Mouse (Mus musculus) WW6 (cell line): ENCODE measurements around the gene Plekha7.
"Not testable (repeated sequence)": the region's sequence is repeated elsewhere in the genome, so short reads cannot be mapped to it uniquely, and the experiment has no call there.

Experiments
- DNase-seq: peaks from one replicate; pipeline ENCODE4 v3.0.0-alpha.2; 2013; ENCODE audit warnings: low read depth, low spot score

Gene Plekha7

DNA sequence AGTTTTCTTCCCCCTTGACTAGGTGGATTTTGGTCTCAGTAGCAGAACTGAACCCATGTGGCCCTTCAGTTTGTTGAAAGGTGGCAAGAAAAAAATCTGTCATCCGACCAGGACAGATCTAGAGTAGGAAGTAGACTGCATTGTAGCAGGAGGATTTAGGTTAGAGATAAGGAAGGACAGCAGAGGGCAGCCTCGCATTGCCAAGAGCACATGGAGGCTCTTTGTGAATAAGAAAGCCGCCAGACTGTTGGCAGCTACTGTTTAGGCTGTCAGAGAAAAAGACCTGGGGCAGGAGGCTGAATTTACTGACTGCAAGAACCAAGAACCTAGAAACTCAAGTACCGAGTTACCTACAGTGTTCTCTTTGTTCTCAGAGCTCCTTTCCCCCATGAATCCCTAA is 176.8 kb downstream of the Plekha7 start:
- no peak for DNase-seq

DNA sequence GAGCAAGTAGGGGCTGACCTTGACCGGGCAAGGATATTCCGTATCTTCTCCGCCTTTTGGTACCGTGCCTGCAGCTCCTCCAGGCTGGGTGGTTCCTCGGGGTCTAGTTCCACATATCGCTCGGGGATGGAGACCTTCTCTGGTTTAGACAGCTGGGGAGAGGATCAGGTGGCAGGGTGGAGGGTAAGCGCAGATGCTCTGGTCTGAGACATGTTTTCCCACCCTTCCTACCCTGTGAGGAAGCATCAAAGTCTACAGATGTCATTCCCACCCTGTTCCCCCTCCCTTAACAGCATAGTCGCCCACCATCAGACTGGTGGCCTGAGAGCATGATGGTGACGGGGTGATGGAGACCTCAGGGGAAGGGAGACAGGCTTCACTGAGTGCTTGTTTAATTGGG is 178.8 kb downstream of the Plekha7 start:
- DNase-seq, result no peak

DNA sequence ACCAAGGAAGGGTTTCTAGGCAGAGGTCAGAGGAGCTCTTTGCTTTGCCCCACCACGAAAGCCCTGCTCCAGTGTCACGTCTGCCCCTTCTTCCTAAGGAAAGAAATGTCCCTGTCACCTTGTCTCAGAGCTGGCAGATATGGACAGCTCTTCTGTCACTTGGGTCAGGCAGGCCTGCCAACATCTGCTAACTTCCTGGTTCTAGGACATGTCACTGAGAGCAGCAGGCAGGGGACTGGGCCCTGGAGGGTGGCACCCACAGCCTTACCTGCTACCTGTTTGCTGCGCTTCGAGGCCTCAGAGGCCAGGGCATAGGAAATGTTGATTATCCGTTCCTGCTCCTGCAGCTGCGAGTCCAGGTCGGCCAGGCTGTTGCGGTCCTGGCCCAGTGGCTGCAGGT is 179.9 kb downstream of the Plekha7 start:
- DNase-seq, result no peak

DNA sequence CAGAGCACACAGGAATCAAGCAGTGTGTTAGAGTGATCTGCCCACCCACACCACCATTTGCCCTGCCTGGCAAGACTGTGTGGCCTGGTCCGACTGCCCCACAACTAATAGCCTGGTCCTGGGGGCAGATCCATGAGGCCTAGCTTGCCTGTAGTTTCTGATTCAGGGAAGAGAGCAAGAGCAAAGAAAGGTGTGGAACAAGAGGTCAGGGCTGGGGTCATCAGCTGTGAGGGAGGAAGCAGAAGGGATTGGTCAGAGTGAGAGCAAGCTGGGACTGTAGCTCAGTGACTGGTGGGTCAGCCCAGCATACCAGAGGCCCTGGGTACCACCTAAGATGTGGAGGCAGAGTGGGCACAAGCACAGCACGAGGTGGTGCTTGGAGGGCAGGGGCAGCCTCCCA is 181.1 kb downstream of the Plekha7 start:
- no peak for DNase-seq

DNA sequence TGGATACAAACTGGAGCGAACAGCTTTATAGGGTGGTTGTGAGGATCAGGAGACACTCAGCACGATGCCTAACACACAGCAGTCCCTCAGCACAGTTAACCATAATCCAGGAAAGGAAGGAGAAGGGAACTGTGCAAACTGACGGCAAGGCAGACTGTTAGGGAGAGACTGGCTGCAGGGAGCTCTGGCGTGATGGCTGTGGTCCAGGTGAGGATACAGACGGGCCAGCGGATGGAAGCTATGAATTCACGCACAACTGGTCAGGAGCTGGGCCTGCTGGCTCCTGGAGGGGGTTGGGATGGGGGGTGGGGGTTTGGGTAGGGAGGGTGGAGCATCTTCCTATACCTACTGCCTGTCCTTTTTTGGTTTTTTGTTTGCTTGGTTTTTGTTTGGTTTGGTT is 182.5 kb downstream of the Plekha7 start:
- DNase-seq, result no peak

DNA sequence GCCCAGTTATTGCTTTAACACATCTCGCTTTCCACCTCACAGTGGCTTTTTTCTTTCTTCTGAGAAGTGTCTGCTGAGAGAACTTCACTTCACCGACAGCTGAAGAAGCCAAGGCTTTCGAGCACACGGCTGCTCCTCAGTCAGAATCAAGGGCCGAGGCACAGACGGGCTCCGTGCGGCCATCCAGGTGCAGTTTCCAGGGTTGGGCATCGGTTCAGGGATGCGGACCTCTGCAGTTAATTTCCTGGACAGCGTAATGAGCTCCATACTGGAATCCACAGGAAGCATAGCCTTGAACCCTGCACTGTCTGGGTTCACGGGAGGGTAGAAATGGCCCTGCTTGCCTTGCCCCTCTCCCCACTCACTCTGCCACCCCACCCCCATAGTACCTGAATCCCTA is 184.1 kb downstream of the Plekha7 start:
- no peak for DNase-seq

DNA sequence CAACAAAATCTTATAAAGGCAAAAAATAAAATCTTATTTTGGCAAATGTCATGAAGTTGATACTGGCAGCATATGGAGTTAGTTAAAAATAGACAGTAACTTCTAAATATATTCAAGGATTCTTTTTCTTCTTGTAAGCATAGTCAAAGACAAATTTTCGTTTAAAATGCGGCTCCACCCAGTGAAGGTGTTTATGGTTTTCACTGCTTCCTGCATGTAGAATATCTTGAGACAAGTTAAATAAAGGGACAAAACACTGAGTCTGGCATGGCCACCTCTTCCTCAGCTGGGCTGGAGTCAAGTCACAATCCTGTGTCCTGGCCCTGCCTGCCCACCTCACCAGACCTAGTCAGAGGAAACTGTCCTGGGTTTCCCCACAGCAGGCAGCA is 184.6 kb downstream of the Plekha7 start:
- DNase-seq, result no peak

DNA sequence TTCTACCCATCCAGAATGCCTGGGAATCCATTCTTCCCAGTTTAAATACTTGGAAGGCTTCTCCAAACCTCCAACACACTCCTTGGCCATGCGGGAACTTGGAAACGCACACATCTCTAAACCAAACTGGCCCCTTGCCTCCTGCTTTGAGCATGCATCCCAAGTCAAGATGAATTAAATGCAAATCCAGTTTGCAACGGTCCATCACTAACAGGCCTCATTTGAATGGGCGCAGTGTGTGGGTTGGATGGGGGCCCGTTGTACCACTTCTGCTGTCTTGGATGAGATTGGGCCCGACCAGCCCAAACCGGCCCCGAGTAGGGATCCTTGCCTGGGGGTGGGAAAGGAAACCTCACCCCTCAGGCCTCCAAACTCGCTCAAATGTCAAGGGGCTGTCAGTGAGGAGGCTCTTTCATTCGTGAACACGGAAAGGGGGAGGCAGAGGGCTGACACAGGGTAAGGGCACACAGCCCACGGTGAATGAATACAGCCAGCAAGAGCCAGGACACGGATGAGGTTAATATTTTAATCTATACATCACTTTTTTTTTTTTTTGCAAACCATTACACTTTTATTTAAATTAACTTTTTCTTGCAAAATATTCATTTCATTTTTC is 185.1 kb downstream of the Plekha7 start:
- DNase-seq, result no peak

DNA sequence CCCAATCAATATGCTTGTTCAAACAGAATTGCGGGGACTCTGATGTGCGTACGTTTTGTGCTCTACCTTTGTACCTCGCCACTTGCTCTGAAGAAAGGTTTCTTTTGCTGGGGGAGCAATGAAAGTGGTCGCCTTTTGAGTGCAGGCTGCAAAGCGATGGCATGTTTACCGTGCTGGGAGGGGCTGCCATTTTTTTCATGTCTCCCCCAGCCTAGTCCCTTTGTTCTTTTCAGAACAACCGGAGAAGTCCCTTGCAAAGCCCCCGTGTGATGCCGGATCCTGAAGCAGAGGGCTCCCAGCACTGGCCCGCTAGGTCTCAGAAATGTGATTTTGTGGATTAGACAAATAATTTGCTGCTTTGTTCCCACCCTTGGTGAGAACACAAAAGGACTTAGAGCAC is 187.0 kb downstream of the Plekha7 start:
- DNase-seq, result no peak

DNA sequence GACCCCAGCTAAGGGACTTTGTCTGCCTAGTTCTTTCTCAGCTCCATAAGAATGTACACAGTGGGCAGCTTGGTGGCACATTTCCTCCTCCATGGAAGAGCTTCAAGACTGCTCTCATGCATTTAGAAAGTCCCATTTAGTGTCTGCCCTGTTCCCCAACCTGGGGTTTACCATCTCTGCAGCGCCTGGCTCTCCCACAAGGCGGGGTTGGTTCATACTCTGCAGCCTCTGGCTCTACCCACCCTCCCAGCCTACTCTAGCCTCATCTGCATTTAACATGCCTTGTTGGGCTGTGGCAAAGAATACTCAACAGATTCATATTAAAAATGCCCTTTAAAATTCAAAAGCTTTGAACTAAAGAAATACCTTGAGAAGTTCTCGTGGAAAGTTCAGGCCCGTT is 187.4 kb downstream of the Plekha7 start:
- DNase-seq, result no peak

DNA sequence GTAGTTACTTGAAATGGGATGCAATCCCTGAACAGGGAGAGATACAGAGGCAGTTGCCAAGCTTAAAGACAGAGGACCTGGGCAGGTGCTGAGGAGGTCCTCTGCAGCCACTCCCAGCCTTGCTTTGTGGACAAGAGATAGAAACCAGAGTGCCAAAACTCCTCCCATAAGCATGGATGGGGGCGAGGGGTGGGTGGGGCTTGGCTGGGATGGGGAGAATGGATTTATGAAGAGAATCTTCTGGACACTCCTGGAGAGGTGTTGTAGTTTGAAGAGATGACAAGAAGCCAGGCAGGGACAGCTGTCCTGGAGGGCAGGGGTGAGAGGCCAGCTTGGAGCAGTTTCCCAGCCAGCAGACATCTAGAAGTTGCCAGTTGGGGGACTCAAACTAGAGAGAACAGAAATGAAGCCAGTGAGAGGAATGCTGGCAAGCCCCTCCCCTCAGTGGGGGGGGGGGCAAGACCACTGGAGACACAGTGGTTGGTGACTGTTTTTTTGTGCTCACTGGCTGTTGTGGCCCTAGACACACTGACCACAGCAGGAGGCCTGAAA is 188.8 kb downstream of the Plekha7 start:
- no peak for DNase-seq

DNA sequence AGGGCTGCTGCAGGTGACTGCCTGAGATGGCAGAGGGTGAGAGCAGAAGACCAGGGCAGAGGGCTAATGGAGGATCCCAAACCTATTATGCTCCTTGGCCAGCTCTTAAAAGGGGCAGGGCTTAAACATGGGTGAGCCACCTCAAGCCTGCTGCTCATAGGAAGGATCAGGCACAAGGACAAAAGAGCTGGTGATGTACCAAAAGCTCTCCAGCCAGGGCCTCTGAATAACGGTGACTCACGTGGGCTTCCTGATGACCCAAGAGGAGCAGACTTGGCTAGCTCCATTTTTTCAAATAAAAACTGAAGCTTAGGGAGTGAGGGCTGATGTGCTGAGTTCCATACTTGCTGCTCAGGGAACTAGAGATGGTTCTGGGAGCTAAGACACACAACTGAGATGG is 192.2 kb downstream of the Plekha7 start:
- DNase-seq, result no peak

DNA sequence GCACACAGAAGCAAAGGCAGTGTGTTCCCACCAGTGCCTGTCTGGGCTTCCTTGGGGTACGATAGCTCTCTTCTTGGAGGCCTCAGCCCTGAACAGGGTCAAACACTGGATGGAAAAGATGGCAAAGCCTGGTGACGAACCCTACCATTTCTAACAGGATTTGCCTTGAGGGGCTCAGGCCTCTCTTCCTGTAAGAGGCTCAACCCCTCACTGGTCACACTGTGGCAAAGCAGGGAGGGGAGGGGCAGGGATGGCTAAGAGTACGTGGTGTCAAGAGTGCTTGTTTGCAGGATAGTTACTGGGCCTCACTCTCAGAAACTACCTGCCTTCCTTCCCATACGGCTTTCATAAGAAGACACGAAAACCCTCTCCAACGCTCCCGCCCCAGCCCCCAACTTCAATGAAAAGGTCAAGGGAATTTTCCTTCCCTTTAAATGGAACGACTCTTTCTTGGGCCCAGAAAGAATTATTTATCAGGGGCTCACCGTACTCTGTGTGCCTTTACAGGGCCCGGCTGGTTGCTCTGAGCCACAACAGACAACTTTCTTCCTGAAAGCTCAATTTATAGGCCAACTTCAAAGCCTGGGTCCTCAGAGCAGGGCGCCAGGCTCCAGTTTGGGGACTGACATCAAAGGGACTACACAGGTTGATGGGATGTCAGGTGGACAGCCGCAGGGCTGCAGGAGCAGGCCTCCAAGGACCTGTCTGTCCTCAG is 192.8 kb downstream of the Plekha7 start:
- DNase-seq, result no peak

DNA sequence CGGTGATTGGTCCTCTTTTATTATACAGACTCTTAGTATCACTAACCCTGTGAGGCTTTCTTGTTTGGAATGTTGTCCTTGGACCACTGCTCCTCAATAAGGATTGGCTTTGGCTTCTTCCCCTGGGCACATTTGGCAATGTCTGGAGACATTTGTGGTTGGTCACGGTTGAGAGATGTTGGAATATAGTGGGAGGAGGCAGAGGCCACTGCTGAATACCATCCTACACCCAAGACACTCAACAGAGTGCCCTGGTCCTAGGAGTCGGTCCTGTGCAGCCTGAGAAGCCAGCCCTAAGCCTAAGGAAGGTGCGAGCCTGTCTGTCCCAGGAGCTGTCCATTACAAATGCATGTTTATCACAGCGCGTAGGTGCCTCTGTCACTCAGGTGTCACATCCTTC is 196.6 kb downstream of the Plekha7 start:
- DNase-seq, result no peak

DNA sequence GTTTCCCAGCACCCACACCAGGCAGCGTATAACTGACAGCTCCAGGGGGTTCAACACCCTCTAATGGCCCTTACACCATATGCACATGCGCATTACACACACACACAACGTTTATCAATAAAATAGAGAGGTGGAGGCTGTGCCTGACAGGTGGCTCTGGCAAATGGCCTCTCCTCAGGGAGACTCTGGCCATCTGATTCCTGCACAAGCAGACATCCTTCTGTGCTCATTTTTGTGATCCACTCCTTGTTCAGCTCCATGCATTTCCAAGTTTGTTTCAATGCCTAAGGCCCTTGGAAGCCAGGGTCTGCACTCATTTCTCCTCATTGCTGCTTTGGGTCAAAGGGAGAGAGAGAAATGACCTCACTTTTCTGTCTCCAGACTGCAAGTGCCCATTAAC is 197.5 kb downstream of the Plekha7 start:
- DNase-seq, result no peak

DNA sequence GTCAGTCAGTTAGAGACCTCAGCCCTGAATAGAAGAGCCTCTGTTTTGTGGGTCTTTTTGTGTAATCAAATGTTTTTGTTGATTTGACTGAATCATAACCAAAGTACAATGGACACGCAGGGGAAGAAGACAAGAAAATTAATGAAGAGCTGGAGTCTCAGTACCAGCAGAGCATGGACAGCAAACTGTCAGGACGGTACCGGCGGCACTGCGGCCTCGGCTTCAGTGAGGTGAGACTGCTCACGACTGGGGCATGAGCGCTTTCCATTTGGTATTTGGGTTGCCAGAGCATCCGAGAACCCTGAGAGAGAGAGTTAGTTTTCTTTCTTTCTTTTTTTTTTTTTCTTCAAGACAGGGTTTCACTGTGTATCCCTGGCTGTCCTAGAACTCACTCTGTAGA is 205.1 kb downstream of the Plekha7 start:
- DNase-seq, result no peak

DNA sequence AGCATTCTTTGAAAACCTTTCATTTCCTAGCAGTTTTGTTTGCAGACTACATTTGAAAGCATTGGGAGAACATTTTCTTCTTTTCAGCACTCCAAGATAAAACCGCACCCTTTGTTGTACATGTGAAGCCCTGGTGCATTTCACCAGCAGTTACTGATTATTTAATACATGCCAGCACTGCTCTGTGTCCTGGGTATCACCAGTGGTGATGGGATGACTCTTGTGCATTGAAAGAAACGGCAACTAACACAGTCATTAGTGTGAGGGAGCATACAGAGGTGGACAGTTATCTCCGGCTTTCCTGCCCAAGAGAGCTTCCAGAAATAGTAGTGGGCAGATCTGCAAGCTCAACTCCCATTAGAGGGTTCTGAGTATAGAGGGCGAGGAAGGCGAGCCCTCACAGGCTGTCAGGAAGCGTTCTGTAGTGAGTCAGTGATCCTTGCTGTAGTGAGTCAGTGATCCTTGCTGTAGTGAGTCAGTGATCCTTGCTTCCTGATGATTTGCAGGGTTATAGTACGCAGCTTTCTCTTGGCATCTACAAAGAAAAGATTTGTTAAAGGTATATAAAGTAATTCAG is 208.1 kb downstream of the Plekha7 start:
- no peak for DNase-seq

DNA sequence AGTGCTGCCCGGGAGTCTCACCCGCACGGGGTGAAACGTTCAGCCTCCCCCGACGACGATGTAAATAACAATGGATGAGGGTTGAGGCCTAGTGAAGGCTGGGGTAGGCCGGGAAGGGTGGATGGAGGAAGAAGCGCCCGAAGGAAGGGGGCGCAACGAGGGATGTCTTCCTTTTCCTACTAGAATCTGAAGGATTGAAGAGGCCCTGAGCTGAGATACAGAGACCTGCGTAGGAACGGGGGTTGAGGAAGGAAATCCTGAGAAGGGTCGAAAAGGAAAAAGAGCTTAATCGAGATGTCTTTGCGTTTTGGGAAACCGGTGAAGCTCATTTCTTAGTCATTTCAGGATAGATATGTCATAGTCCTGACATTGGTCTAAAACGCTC is 214.7 kb downstream of the Plekha7 start:
- DNase-seq, result no peak

DNA sequence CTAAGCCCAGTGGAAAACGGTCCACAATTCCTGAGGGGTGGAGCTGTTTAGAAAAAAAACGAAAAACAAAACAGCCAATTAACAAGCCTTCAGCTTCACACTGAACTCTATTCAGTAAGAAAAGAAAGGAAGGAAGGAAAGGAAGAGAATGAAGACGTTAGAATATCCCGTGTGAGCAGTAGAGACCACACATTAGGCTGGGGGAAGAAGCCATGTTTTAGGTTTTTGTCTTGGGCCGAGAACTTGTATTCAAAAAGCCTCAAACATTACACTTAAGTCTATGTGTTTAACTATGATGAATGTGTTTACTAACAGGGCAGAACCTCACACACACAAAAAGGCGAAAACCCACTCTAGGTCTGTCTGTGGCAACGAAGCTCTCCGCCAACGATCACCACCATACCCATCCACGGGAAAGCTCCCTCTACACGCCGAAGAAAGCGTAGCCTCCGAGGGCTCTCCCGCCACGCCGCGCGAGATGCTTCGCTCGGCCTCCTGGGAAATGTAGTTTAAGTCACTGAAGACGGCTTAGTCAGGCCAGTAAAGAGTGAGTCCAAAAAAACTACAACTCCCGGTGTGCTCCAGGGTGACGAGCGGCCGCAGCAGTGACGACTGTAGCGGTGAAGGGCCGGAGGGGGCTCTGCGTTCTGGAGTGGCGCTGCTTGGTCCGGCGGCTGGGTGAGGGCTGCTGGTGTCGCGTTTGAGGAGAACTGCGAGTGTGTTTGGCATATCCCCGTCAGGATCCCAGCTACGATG is 215.3 kb downstream of the Plekha7 start:
- DNase-seq, result peak; percentile 90

DNA sequence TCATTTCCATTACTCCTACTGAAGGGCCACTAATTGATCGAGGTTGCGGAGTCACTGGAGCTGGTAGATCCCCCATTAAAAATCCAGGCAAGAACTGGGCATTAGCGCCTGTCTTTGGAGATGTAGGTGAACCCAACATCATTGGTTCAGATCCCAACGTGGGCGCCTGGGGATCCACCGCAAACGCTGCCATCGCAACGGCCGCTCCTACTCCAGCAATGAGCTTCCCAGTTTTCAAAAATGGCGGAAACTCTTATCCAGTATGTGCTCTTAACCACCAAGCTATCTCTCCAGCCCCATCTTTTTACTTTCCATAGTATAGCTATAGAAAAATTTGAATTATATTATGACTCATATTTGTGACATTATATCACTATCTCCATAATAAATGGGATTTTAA is 223.8 kb downstream of the Plekha7 start, which contains the start of gene Gm4353:
Gene Gm4353 (minus strand): TSS at position 270 of the 400 bp plus-strand sequence.
- not testable (repeated sequence) for DNase-seq
